Mouse (Mus musculus) layer of hippocampus, adult 9-11 months (tissue): Measurements from ENCODE around the gene Tmem273.

Source experiments
- DNase-seq: peaks from one replicate; pipeline ENCODE4 v3.0.0; 2022

Gene Tmem273

GRCm38 (mm10) chr14:32814961-32815360 lies 29.2 kb downstream of the Tmem273 start:
- DNase-seq = no peak

GRCm38 (mm10) chr14:32816533-32816932 lies 30.8 kb downstream of the Tmem273 start:
- no peak for DNase-seq

DNA sequence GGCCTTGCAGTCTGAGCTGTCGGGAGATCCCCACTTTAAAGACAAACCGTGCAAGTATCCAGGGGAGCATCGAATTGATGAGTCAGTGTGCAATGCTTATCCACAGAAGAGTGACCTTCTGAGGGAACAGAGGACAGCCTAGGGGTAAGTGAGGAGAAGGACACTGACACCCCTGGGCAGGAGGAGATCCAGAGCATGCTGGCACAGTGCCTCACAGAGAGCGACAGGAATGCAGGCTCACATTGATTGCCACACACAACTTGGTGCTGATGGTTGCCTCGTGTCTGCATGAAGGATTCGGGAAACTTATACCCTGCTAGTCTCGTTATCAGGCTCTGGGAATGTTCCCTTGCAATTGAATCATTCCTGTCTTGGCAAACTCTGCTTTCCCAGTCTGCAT lies 31.5 kb downstream of the Tmem273 start:
- no peak for DNase-seq

GRCm38 (mm10) chr14:32819297-32819696 lies 33.5 kb downstream of the Tmem273 start:
- no peak for DNase-seq

GRCm38 (mm10) chr14:32822812-32823211 lies 37.0 kb downstream of the Tmem273 start:
- DNase-seq = no peak

DNA sequence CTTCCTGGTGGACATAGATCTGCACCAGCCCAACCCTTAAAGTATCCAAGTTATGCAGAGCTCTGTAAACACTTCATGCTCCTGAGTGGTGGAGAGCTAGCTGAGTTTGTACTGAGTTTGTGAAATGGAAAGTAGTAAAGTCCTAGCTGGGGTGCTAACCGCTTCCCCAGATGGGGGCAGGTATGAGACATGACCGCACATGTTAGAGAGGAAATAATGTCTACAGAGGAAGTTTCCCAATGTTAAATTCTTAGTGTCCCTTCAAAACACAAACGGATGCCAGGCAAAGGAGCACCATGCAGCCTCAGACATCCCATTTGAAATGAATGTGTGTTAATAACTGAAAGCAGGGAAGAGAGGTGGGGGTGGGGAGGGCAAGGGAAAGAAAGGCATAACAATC lies 38.1 kb downstream of the Tmem273 start:
- no peak for DNase-seq

- no peak for DNase-seq
Observed at GRCm38 (mm10) chr14:32824267-32825150, 38.7 kb downstream of the Tmem273 start.

DNA sequence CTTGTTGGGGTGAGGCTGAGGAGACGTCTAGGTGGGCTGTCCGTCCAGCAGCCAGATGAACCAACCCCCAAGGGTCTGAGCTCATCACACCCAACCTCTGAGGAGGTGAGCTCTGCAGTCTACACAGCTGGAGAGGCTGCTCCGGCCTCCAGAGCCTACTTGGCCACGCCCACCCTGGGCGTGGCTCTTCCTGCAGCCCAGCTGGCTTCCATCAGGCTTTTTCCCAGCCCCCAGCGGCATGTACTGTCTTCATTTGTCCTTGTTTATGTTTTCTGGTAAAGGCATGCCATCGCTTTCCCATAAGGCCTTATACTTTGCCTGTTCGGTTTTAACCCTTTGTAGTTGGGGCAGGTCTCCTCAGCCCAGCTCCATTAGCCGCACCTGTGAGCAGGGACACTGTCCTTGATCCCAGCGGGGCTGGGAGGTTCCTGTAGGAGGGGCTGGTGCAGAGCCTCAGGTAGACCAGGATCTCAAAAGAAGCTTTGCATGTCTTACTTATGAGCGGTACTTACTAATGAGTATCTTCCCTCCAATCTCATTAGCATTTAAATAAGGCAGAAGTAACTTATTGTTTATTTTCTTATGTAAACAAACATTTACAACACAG lies 39.8 kb downstream of the Tmem273 start:
- no peak for DNase-seq

DNA sequence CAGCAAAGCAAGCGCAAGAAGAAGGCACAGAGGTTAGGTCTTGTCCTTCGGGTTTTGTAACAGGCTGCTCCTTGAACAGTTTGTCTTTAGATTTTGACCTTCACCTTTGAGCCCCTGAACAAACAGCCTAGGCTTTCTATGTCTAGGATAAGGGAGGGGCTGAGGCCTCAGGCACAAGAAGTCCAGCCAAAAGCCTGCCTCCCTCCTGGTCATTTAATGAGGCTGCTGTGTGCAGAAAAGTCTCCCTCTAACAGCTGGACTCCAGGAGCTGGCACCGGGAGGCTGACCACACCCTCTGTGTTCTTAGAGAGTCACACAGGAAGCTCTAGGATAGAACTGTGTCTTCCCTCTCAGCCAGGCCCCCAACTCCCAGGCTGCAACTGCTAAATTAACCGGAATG lies 41.4 kb downstream of the Tmem273 start:
- no peak for DNase-seq

DNA sequence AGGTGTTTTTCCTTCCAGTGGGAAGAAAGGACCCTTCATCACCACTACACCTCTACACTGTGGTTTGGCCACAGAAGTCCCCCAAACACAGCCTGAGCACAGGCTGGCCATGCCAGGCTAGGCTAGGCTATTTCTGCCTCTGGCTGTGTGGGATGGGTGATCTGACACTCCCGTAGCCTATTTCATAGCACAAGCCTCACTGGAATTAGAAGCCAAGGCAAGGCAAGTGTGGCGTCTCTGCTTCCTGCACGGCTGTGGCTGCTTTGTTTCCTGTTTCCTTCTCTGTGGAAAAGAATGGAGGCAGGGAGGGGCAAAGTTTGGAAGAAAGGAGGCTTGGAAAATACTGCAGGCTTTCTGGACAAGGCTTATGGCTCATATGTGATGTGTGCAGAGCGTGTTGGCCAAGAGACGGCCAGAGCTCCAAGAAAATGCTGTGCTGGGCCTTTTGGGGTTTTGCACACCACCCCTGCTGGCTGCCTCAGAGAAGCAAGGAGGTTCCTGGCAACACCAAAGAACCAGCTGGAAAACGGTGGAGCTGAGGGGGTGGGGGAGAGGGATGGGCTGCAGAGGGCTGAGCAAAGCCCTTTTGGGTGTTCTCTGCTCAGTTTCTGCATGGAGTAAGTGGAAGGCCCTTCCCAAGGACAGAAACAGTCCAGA lies 42.4 kb downstream of the Tmem273 start:
- peak; percentile 21 for DNase-seq

DNA sequence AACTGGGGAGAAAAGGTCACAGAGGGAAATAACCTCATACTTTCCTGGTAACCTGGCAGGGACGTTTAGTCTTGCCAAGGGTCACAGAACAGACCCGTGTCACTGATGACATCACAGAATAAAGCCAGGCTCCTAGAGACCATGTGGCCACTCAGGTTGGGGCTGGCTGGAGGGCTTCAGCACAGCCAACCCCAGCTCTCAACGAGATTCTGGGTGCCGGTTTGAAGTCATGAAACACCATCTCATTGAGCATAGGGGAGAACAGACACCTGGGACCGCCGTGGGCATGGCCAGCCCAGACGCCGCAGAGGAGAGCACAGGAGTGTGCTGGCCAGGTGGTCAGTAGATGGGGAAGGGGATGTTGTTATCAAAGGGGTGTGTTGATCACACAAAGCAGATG lies 48.1 kb downstream of the Tmem273 start, which contains the start of gene Fam170b:
Gene Fam170b (plus strand): TSS at position 116 of the 400 bp plus-strand sequence.
- DNase-seq = no peak

GRCm38 (mm10) chr14:32835181-32835580 lies 49.4 kb downstream of the Tmem273 start:
- no peak for DNase-seq

GRCm38 (mm10) chr14:32835596-32835995 lies 49.8 kb downstream of the Tmem273 start:
- DNase-seq = no peak

DNA sequence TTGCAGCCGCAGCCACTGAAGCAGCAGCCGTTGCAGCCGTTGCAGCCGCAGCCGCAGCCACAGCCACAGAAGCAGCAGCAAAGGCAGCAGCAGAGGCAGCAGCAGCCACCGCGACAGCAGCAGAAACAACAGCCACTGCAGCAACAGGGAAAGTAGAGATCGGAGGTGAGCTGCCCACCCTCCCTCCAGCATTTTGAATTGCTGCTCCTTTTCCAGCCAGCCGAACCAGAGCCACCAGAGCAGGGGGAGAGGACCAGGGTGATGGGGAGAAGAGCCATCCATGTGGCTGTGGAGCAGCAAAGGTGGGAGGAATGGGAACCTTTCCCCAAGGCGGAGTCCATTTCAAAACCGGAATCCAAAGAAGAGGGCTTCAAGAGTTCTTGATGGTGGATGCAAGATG lies 50.4 kb downstream of the Tmem273 start:
- DNase-seq = no peak

DNA sequence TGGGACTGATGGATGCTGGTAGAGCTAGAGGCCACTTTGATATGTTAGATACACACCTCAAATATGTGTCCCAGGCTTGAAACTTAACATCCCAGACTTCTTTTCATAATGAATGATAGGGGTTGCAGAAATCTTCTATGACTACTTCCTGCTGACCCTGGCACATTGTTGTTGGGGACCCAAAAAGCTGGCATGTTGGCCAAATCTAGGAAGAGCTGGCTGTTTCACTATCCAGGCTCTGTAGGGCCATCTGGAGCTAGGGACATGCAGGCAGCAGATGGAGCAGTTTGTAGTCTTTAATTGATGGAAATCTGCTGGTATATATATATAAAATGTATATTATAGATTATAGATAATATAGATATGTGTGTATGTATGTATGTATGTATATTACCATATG lies 56.3 kb downstream of the Tmem273 start:
- DNase-seq = no peak

GRCm38 (mm10) chr14:32854059-32854458 lies 68.3 kb downstream of the Tmem273 start:
- DNase-seq = no peak

- no peak for DNase-seq
Observed at GRCm38 (mm10) chr14:32856246-32856645, 70.5 kb downstream of the Tmem273 start.

- peak; percentile 13 for DNase-seq
Observed at GRCm38 (mm10) chr14:32856681-32857328, 71.0 kb downstream of the Tmem273 start, which contains the start of gene Vstm4. Vstm4 (plus strand) TSS chr14:32856756.

- no peak for DNase-seq
Observed at GRCm38 (mm10) chr14:32858361-32858760, 72.6 kb downstream of the Tmem273 start.

DNA sequence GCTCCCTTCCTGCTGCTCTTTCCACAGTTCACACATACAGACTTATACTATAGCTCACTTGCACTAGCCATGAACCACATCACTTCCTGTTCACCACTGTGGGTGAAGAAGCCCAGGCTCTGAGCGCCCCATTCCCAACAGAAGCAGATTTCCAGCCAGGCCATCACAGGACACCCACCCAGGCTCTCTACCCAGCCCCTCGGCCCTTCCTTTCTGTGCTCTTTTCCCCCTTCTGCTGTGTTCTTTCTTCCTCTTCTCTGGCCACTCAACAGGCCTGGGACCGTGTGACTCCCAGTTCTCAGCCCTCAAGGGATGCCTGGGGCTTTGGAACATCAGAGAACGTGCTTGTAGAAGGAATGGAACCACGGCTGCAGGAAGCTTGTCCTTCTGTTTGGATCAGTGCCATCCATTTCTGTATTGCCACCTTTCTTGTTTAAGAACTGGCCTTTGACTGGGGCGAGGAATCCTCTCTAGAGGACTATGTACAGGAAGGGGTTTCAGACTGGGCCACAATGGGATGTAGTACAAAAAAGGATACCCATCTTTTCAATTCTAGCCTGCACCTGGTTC lies 73.3 kb downstream of the Tmem273 start:
- no peak for DNase-seq

- no peak for DNase-seq
Observed at GRCm38 (mm10) chr14:32859831-32860569, 74.2 kb downstream of the Tmem273 start.

DNA sequence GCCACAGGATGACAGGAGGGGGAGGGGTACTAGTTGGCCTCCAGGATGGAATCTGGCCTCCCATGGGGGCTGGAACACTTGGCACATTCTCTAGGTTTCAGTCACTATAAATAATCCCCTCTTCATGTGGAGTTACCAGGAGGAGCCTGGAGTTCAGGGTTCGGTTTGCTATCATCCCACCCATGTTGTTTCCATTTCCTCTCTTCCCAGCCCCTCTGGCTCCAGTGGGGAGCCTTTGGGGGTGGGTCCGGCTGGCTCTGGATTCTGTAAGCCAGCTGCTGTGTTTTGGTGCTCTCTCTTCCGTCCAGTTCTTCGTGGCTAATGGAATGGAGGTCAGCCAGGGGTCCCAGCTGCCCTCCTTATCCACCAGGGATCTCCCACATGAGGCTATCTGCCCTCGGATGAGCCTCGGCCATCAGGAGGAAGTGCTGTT lies 75.4 kb downstream of the Tmem273 start:
- no peak for DNase-seq
